Mouse (Mus musculus) mouse trophoblast stem cell (cell line): Measurements from ENCODE around the gene Ccr7.

ENCODE experiments used
- in situ Hi-C, 2 experiments: fragments of 300-500 bp; cut with MseI, MboI; formaldehyde crosslinking; loops; 2 replicates in 1 of 2; 3 replicates in 1 of 2; pipeline ENCODE4 v1.15.1; 2025

The Ccr7 gene

DNA sequence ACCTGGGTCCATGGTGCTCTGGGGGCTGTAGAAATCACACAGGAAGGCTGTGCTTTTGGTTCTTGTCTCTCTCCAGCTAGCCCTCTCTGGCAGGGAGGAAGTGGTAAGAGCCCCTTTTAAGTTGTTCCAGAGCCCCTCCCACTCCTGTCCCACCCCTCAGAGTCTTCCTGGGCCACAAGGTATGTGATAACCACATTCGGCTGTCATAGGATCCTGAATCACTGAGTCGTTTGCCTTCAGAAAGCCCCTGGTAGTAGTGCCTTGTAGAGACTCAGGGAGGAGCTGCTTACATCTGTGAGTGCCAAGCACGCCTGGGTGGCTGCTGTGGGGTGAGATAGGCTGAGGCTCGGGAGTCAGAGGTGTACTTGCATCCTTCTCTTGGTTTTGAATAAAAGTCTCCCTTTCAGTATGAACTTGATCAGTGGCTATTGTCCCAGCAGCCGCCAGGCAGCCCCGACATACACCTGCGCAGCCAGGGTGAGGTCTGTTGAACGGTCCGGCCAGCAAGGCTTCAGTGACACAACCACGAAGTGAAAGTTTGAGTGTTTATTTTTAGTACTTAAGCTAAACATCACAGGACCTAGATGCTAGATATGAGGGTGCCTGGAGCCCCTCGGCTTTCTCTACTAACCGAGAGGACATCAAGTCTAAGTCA is at the start of gene Ccr7:
Gene Ccr7, minus strand, starts transcription at position 91 of the 655 bp plus-strand sequence.
- in situ Hi-C loops, result no loop called here

- in situ Hi-C loops, result no loop called here
Observed at GRCm38 (mm10) chr11:99189154-99189582, 34.3 kb upstream of the Ccr7 start.

- in situ Hi-C loops, result no loop called here
Observed at GRCm38 (mm10) chr11:99187348-99187747, 32.5 kb upstream of the Ccr7 start.

- in situ Hi-C loops, result no loop called here
Observed at GRCm38 (mm10) chr11:99186836-99187235, 32.0 kb upstream of the Ccr7 start.

- in situ Hi-C loops, result no loop called here
Observed at GRCm38 (mm10) chr11:99182575-99182974, 27.7 kb upstream of the Ccr7 start.

DNA sequence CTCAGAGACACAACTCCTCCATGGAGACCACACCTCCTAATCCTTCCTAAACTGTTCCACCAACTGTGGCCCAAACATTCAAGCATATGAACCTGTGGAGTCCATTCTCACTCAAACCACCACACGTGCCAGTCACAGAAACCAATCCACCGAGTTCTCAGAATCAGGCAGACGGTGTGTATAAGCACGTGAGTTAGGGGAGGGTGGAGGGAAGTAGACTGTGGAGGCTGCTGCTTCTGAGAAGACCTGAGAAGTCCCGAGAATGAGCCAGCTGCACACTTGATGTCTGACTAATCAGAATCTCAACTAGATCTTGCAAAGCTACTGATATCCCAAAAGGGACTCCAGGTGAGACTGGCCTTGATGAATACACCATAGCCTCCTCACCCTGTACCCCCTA is 25.2 kb upstream of the Ccr7 start:
- in situ Hi-C loops, result no loop called here

DNA sequence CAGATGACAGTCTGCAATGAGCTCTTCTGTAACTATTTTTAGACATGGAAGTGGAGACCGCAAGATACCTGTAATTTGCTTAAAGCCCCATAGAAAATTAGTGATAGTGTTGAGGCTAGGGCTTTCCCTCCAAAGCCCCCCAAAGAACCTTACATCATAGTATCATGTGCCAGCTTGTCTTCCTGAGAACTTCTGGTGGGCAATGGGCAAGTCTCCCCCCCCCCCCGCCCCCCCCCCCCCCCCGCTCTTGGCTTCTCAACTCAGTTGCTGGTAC is 23.0 kb upstream of the Ccr7 start:
- in situ Hi-C loops, result no loop called here

- in situ Hi-C loops, result no loop called here
Observed at GRCm38 (mm10) chr11:99177054-99177924, 22.4 kb upstream of the Ccr7 start.

DNA sequence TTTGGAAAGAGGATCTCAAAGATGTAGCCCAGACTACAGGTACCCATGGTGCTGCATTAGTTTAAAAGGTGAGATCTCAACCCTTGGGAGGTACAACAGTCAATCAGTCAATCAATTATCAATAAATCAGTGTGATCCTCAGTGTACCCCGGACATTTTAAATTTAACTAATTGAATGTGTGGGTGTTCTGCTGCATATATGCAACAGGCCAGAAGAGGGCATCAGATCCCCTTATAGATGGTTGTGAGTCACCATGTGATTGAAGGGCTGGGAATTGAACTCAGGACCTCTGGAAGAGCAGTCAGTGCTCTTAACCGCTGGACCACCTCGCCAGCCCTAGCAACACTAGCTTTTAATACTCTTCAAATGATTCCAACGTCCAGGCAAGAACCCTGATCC is 17.1 kb upstream of the Ccr7 start:
- in situ Hi-C loops, result no loop called here

- in situ Hi-C loops, result no loop called here
Observed at GRCm38 (mm10) chr11:99171442-99171841, 16.6 kb upstream of the Ccr7 start.

DNA sequence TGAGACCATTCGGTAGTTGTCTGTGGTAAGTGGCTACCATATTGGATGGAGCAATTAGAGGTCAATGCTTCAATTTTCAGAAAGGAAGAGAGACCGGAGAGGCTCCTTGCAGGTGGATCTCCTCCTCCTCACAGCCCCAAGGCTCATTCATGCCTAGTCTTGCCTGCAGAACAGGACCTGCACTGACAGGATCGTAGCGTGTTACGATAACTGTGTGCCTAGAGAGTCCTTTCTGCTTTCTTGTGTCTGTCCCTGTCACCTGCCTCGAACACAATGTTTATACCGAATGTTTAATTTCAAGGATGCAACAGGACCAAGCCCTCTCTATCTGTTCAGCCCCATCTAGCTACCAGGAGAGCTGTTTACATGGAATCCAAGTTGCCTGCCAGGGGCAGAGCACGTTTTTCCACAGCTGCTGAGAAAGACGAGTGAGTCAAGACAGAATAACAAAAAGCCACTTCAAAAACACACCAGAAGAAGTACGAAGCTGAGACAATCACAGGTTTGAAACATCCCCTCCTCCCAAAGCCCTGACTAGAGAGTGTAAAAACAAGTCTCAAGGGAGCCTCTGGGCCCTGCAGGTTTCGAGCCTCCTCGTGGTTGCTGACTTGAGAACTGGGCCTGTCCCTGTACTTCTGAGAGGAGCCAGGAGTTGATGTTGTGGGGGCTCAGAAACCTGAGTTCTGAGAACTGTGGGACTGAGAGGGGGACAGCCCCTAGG is 15.8 kb upstream of the Ccr7 start:
- in situ Hi-C loops, result no loop called here

DNA sequence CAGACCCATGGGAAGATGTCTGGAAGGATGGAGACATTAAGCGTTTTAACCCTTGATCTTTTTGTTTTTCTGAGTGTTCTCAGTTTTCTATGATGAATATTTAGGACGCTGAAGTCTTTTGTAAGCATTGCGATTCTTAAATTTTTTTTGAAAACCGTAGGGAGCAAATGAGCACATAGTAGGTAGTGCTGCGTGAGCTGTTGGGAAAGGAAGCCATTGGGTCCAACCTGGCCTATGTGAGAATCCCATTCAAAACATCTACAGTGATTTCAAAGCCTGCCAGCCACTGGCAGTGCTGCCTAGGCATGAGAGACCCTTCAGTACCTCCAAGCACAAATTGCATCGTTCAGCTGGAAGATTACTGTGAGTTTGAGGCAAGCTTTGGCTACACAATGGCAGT is 15.1 kb upstream of the Ccr7 start:
- in situ Hi-C loops, result no loop called here

DNA sequence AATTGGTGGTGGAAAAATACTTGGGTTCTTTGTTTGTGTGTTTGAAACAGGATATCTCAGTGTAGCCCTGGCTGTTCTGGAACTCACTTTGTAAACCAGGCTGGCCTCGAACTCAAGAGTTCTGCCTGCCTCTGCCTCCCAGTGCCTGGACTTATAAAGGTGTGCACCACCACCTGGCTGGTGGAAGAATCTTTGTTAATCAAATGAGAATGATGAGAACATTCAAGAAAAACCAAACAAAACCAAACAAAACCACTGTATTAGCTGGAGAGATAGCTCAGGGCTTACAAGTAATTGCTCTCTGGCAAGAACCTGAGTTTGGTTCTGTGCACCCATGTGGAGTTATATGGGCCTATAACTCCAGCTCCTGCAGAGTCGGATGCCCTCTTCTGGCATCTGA is 14.6 kb upstream of the Ccr7 start:
- in situ Hi-C loops, result no loop called here

DNA sequence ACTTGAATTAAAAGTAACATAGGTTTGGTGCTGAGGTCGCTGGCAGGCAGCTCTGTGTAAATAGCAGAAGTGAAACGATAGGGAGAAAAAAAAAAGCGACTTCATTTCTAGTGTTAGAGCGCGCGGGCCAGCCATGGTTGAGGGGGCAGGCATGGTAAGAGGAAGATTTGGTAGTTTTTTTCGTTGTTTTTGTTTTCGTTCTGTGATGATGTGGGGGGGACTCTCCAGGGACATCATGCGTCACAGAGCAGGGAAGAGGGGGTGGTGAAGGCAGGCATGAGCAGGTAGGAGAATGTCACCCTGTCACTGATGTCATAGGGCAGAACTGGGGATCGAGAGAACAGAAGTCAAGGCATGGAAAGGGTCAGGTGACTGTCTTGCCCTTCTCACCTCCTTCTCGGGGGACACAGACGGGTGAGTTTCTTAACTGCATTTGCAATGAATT is 13.2 kb upstream of the Ccr7 start:
- in situ Hi-C loops, result no loop called here

DNA sequence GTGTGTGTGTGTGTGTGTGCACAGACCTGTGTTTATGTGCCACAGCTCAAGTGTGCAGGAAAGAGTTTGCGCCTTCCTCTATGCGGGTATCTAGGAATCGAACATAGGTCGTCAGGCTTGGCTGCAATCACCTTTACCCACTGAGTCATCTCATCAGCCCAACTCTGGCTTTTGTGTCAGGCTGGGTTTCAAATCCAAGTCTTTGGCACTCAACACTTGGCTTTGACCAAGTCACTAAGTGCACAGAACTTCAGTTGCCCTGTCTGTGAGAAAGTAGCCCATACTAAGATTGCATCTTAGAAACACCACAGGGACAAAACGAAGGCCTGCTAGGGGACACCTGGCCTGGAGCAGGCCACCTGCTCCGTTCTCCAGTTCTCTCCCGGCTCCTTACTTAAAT is 12.7 kb upstream of the Ccr7 start:
- in situ Hi-C loops, result no loop called here

DNA sequence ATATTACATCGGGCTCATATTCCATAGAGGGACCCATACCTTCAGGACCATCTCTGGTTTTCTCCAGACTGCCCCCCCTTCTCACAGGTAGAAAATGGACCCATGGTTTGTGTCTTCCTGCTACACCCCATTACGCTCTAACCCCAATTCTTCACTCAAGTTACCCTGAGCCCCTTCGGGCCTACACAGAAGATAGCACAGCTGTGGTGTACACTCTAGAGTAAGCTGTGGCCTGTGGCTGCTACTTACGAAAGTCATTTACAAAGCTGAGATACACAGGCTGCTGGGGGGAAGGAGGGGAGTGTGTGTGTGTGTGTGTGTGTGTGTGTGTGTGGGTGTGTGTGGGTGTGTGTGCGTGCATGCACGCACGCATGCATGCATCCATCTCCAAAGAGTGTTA is 11.4 kb upstream of the Ccr7 start:
- in situ Hi-C loops, result no loop called here

- in situ Hi-C loops, result no loop called here
Observed at GRCm38 (mm10) chr11:99165031-99165752, 10.3 kb upstream of the Ccr7 start.

DNA sequence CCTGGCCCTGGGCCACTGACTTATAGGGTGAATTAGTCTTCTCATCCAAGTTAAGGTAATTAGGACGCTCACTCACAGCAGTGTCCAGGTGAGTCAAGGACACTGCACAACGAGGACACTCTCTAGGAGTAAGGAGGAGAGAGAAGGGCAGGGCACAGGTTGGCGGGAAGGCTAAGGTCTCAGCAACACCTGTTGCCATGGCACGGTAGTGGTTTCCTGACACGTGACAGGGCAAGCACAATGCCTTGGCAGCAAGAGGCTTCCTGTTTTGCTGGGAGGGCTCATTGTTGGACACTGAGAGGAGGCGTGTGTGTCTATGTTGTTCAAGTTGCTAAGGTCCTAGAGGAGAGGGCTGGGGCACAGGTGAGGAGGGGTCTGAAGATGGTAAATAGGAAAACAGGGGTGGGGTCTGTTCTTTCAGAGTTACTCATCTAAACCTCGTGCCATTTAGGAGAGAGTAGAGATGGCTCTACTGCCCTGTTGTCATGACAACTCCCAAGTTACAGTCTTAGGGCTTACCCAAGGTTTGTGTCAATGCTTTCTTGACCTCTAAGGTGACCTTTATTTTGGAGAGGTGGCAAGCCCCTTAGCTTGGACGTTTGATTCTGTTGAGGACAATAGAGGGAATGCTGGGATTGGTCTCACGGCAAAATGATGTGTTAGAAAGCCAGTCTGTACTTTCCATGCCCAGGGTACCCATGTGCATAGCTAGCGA is 8.3 kb upstream of the Ccr7 start:
- in situ Hi-C loops, result no loop called here

DNA sequence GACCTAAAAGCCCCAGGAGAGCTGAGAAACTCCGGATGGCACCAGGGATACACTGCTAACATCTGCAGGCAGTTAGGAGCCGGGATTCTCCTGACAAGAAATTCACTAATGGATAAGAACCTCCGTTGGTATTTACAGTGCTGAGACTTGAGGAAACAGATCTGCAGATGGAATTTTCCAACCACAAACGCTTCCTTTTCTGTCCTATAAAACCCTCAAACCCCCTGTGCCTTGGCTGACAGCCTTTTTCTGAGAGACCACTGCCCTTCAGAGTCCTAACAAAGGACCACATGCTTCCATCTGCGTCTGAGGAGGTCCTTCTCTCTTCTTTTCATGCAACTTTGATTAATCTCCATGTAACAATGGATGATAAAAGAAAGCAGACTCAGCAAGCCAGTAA is 6.8 kb upstream of the Ccr7 start:
- in situ Hi-C loops, result no loop called here

DNA sequence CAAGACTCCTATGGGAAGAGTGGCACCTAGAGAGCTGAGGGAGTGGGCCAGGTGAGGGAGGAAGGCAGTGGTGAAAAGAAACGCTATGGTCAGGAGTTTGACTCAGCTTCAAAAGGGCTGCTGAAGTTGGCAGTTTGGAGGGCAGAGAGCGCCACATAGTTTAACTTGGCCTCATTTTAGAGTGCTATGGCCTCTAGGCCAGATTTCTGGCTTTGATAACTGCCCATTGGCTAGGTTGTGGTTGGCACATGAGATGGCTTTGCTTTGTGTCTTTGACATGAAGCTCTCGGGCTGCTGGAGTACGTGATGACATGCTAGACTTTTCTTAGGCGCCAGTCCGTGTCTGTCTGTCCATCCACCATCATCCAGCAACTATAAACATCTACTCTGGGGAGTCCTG is 5.4 kb upstream of the Ccr7 start:
- in situ Hi-C loops, result no loop called here

DNA sequence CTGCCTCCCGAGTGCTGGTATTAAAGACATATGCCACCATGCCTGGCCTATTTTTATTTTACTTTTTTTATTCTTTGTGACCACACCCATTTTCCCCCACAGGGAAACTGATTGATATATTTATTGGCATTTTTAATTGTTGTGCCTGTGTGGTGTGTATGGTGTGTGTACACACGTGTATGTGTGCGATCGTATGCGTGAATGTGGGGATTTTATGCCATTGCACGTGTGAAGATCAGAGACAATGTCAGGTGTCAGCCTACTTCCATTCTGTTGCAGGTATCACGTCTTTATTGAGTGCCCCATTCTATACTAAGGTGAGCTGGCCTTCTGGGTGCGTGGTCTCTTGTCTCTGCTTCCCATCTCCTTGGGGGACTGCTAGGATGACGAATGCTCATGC is 940 bp upstream of the Ccr7 start:
- in situ Hi-C loops, result no loop called here
